7 mouse cellular contexts compared by ENCODE assay signal in the genomic region with DNA sequence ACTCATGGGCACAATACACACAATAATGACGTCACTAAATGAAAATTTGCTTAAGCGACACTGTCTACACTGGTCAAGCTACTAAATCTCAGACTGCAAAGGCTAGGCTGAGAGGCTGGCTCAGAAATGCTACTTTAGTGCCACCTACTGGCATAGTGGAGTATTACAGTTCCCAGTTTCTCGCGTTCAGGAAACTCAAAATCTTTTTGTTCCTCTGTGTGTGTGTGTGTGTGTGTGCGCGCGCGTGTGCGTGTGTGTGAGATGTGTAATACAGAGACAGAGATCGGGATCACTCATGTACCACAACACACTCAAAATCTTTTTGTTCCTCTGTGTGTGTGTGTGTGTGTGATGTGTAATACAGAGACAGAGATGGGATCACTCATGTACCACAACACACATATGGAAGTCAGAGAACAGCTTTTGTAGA. TPM values are rescaled to one million over a fixed set of nuclear protein-coding genes. Genes with fewer than 3 reads are reported as not detected.
DNase-seq lines count a peak whose midpoint lies in the region; ATAC-seq and TF ChIP-seq lines count a peak whose summit lies in the region.

No protein-coding gene starts in this region.

- H3K4me2 ChIP-seq in embryonic facial prominence, embryonic 15.5 days (replicated peaks), result no peak overlapping the region
- no peak overlapping the region for H3K4me2 ChIP-seq in hindbrain, embryonic 12.5 days (replicated peaks)

- TF ChIP-seq POLR2A in bone marrow, adult 2 months (IDR thresholded peaks at IDR 0.05; ENCODE audit: borderline replicate concordance, control insufficient read depth, low read depth, low read length), result no peak

- H3K36me3 ChIP-seq in G1E (replicated peaks), result peaks cover 45% of the 10 kb centered on the region
- H3K36me3 ChIP-seq in embryonic facial prominence, embryonic 15.5 days, result peaks cover 14% of the 10 kb centered on the region; the same call in 1 of the 2 replicates
- H3K36me3 ChIP-seq in hindbrain, embryonic 12.5 days, result peaks cover 15% of the 10 kb centered on the region

- H3K27me3 ChIP-seq in G1E (ENCODE audit: insufficient read depth, low read length), result peaks cover 14% of the 10 kb centered on the region
- H3K27me3 ChIP-seq in embryonic facial prominence, embryonic 15.5 days, result no peaks in the 10 kb centered on the region
- H3K27me3 ChIP-seq in hindbrain, embryonic 12.5 days, result no peaks in the 10 kb centered on the region

- peak; percentile 22 for DNase-seq in G1E (ENCODE audit: low spot score)
- peak; percentile 75 to 79 for DNase-seq in layer of hippocampus, postnatal 10 days (ENCODE audit: low spot score in 2 of 2)
- DNase-seq in right cerebral cortex, postnatal 4 days, result peak; percentile 66

- 5% methylated on average over 10 of the region's 10 CpGs for WGBS in bone marrow, adult 2 months
- 6% methylated on average over 10 of the region's 10 CpGs for WGBS in embryonic facial prominence, embryonic 15.5 days
- WGBS in hindbrain, embryonic 12.5 days, result 7% methylated on average over 10 of the region's 10 CpGs

- ATAC-seq in G1E (ENCODE audit: extremely low read depth, insufficient number of reproducible peaks, low FRiP score, poor library complexity, severe bottlenecking), result no peak
- ATAC-seq in embryonic facial prominence, embryonic 15.5 days (ENCODE audit: insufficient number of reproducible peaks, low FRiP score, low TSS enrichment, low read depth), result peak; percentile 85
- ATAC-seq in hindbrain, embryonic 12.5 days (ENCODE audit: low FRiP score), result peak; percentile 76
- peak; percentile 84 for ATAC-seq in megakaryocyte progenitor cell, adult 5-6 weeks (replicated peaks; ENCODE audit: poor library complexity)

- no peak overlapping the region for H3K4me3 ChIP-seq in G1E (ENCODE audit: low read depth, low read length)
- no peak overlapping the region for H3K4me3 ChIP-seq in bone marrow, adult 2 months (replicated peaks; ENCODE audit: control insufficient read depth, low read depth, low read length)
- no peak overlapping the region for H3K4me3 ChIP-seq in embryonic facial prominence, embryonic 15.5 days (replicated peaks)
- H3K4me3 ChIP-seq in hindbrain, embryonic 12.5 days, result no peak overlapping the region

- no peak overlapping the region for H3K27ac ChIP-seq in bone marrow, adult 2 months (ENCODE audit: control insufficient read depth, insufficient read depth, low read depth, low read length, poor library complexity)
- H3K27ac ChIP-seq in embryonic facial prominence, embryonic 15.5 days (replicated peaks), result no peak overlapping the region
- H3K27ac ChIP-seq in hindbrain, embryonic 12.5 days, result no peak overlapping the region

- H3K9ac ChIP-seq in embryonic facial prominence, embryonic 15.5 days, result no peak overlapping the region
- no peak overlapping the region for H3K9ac ChIP-seq in hindbrain, embryonic 12.5 days

- no peaks in the 10 kb centered on the region; the same call in 1 of the 2 replicates for H3K4me1 ChIP-seq in G1E (ENCODE audit: insufficient read depth, low read depth, low read length)
- no peaks in the 10 kb centered on the region for H3K4me1 ChIP-seq in bone marrow, adult 2 months (ENCODE audit: control insufficient read depth, insufficient read depth, low read length)
- H3K4me1 ChIP-seq in embryonic facial prominence, embryonic 15.5 days, result no peaks in the 10 kb centered on the region
- H3K4me1 ChIP-seq in hindbrain, embryonic 12.5 days, result no peaks in the 10 kb centered on the region

- TF ChIP-seq CTCF in G1E (IDR thresholded peaks at IDR 0.05; ENCODE audit: low read depth, low read length), result peak; percentile 82
- TF ChIP-seq CTCF in bone marrow, adult 2 months (IDR thresholded peaks at IDR 0.05; ENCODE audit: control insufficient read depth, insufficient read depth, low read length), result peak; percentile 34

- H3K9me3 ChIP-seq in G1E (replicated peaks), result no peaks in the 10 kb centered on the region
- no peaks in the 10 kb centered on the region for H3K9me3 ChIP-seq in embryonic facial prominence, embryonic 15.5 days (replicated peaks)
- H3K9me3 ChIP-seq in hindbrain, embryonic 12.5 days (replicated peaks), result no peaks in the 10 kb centered on the region

RNA-seq across cellular contexts. Expression of a gene that starts 33.5 kb away (rescaled TPM):
- total RNA-seq in G1E (2014; fragmentation: Nextera tagmentation) (70.3 and 81.7 TPM in 2 replicates), G1E (2017) (70.8 and 84.3 TPM in 2 replicates)
- polyA plus RNA-seq in G1E (2012), result 65.2 and 74.7 TPM in 2 replicates
- 9.9 and 14.7 TPM in 2 replicates for polyA plus RNA-seq in bone marrow, adult 2 months (2011; ENCODE audit: insufficient read depth, insufficient read length, low replicate concordance, missing spikeins)
- polyA plus RNA-seq in embryonic facial prominence, embryonic 15.5 days (2015; fragmentation: Nextera tagmentation; extraction: Ambion mirVana), result 95.3 and 95.7 TPM in 2 replicates
- 141 and 149 TPM in 2 replicates for polyA plus RNA-seq in hindbrain, embryonic 12.5 days (2016; fragmentation: Nextera tagmentation; extraction: Ambion mirVana)
- total RNA-seq in layer of hippocampus, postnatal 10 days (2021), result 10 to 100 TPM; 46.2 to 51.7 TPM
- total RNA-seq in megakaryocyte progenitor cell, adult 5-6 weeks (2015), result 64.7 and 66.5 TPM in 2 replicates
- 64.0 and 69.7 TPM in 2 replicates for total RNA-seq in megakaryocyte progenitor cell, adult 5-6 weeks (2017)

RNA-seq across cellular contexts. Expression of a gene that starts 34.4 kb away (rescaled TPM):
- total RNA-seq in G1E (2014; fragmentation: Nextera tagmentation) (not detected in 2 replicates), G1E (2017) (under 0.01 and 0.16 TPM in 2 replicates)
- polyA plus RNA-seq in G1E (2012), result not detected in 2 replicates
- polyA plus RNA-seq in bone marrow, adult 2 months (2011; ENCODE audit: insufficient read depth, insufficient read length, low replicate concordance, missing spikeins), result not detected in 2 replicates
- polyA plus RNA-seq in embryonic facial prominence, embryonic 15.5 days (2015; fragmentation: Nextera tagmentation; extraction: Ambion mirVana), result 0.33 and 0.54 TPM in 2 replicates
- polyA plus RNA-seq in hindbrain, embryonic 12.5 days (2016; fragmentation: Nextera tagmentation; extraction: Ambion mirVana), result 0.08 and 0.18 TPM in 2 replicates
- total RNA-seq in layer of hippocampus, postnatal 10 days (2021), result 1 to 10 TPM; 5.3 to 5.4 TPM
- not detected in 2 replicates for total RNA-seq in megakaryocyte progenitor cell, adult 5-6 weeks (2015)
- total RNA-seq in megakaryocyte progenitor cell, adult 5-6 weeks (2017), result not detected in 2 replicates

Comparison
In these comparisons a context has a peak if more than half of its experiments do, and no peak if none do; other contexts are left out.
1. DNase-seq: peak in every context shown above with its lines; median percentile 77 in layer of hippocampus, postnatal 10 days; 66 in right cerebral cortex, postnatal 4 days; 22 in G1E.